Comparison of ENCODE assay signal across 31 mouse cellular contexts in genomic region chr6:5277972-5278371, GRCm38 (mm10). TPM values are rescaled to one million over a fixed set of nuclear protein-coding genes. Genes with fewer than 3 reads are reported as not detected.
DNase-seq lines count a peak whose midpoint lies in the region; ATAC-seq and TF ChIP-seq lines count a peak whose summit lies in the region.
"Had no signal": no experiment of that assay in that cellular context is flagged by ENCODE, and none has a peak within 500 bp of the region (broad histone marks: within the 10 kb centered on the region; RNA-seq: fewer than 3 reads in every experiment).

No protein-coding gene starts in this region.

- TF ChIP-seq EP300 in stomach, postnatal 0 days (optimal IDR thresholded peaks at IDR 0.05), result no peak

- WGBS in lung, embryonic 16.5 days, result 17% methylated on average over 5 of the region's 5 CpGs
- WGBS in stomach, embryonic 14.5 days, result 24% methylated on average over 5 of the region's 5 CpGs
- 30% methylated on average over 5 of the region's 5 CpGs for WGBS in stomach, postnatal 0 days

- peak; percentile 45 for ATAC-seq in lung, embryonic 16.5 days (ENCODE audit: low read depth)
- 0 out of 2 replicates have a peak, but pooled peaks have one; percentile 28 for ATAC-seq in stomach, embryonic 14.5 days (ENCODE audit: insufficient number of reproducible peaks, insufficient read depth, low FRiP score, low read depth)
- no peak; the same call in 1 of the 2 replicates for ATAC-seq in stomach, postnatal 0 days (ENCODE audit: low FRiP score, low TSS enrichment)
- ATAC-seq: forebrain, embryonic 14.5 days; forebrain, postnatal 0 days; hindbrain, postnatal 0 days; inflammation-experienced regulatory T-cells, adult 6 months; Patski had no signal

- H3K4me1 ChIP-seq in lung, embryonic 16.5 days (replicated peaks; ENCODE audit: control insufficient read depth, insufficient read depth, low read length), result peaks cover 10% of the 10 kb centered on the region; the same call in 1 of the 2 replicates
- no peaks in the 10 kb centered on the region for H3K4me1 ChIP-seq in stomach, embryonic 14.5 days (ENCODE audit: control insufficient read depth, insufficient read depth, low read length)
- H3K4me1 ChIP-seq in stomach, postnatal 0 days (replicated peaks; ENCODE audit: control insufficient read depth, insufficient read depth), result no peaks in the 10 kb centered on the region
- H3K4me1 ChIP-seq: embryonic facial prominence, embryonic 15.5 days; heart, embryonic 12.5 days; heart, embryonic 15.5 days had no signal

- no peak for TF ChIP-seq CTCF in stomach, postnatal 0 days (IDR thresholded peaks at IDR 0.05; ENCODE audit: low read depth)

- H3K4me3 ChIP-seq in lung, embryonic 16.5 days (ENCODE audit: low read length), result no peak overlapping the region
- H3K4me3 ChIP-seq in stomach, embryonic 14.5 days (ENCODE audit: low read depth, low read length), result no peak overlapping the region
- H3K4me3 ChIP-seq in stomach, postnatal 0 days (ENCODE audit: low read depth, low read length), result no peak overlapping the region
- H3K4me3 ChIP-seq: embryonic facial prominence, embryonic 12.5 days; embryonic facial prominence, embryonic 15.5 days; gastrocnemius, adult 2 months; heart, embryonic 12.5 days; heart, embryonic 15.5 days had no signal

- no peak overlapping the region for H3K9ac ChIP-seq in lung, embryonic 16.5 days (ENCODE audit: low read length)
- H3K9ac ChIP-seq in stomach, embryonic 14.5 days (replicated peaks; ENCODE audit: low read depth, low read length), result no peak overlapping the region
- no peak overlapping the region for H3K9ac ChIP-seq in stomach, postnatal 0 days (ENCODE audit: low read length)
- H3K9ac ChIP-seq: embryonic facial prominence, embryonic 12.5 days; embryonic facial prominence, embryonic 15.5 days; forebrain, postnatal 0 days; heart, embryonic 12.5 days; heart, embryonic 15.5 days; hindbrain, embryonic 14.5 days had no signal

- H3K36me3 ChIP-seq in lung, embryonic 16.5 days (ENCODE audit: control insufficient read depth, insufficient read depth, low read length), result peaks cover 14% of the 10 kb centered on the region
- peaks cover 8% of the 10 kb centered on the region; the same call in 1 of the 2 replicates for H3K36me3 ChIP-seq in stomach, embryonic 14.5 days (ENCODE audit: control insufficient read depth, insufficient read depth, low read length)
- peaks cover 6% of the 10 kb centered on the region; the same call in 1 of the 2 replicates for H3K36me3 ChIP-seq in stomach, postnatal 0 days (ENCODE audit: control insufficient read depth, insufficient read depth, low read length)
- H3K36me3 ChIP-seq: embryonic facial prominence, embryonic 12.5 days had no signal

- H3K27me3 ChIP-seq in lung, embryonic 16.5 days (ENCODE audit: control insufficient read depth, insufficient read depth, low read depth, low read length), result no peaks in the 10 kb centered on the region
- no peaks in the 10 kb centered on the region for H3K27me3 ChIP-seq in stomach, embryonic 14.5 days (ENCODE audit: control insufficient read depth, insufficient read depth, low read length)
- H3K27me3 ChIP-seq in stomach, postnatal 0 days (ENCODE audit: control insufficient read depth, insufficient read depth, low read length), result no peaks in the 10 kb centered on the region
- H3K27me3 ChIP-seq: CH12.LX; embryonic facial prominence, embryonic 12.5 days; embryonic facial prominence, embryonic 15.5 days; heart, embryonic 12.5 days; heart, embryonic 15.5 days; Patski had no signal

- intact Hi-C loops in heart, postnatal 10 days (cut with DNase I), result no loop called here

- H3K9me3 ChIP-seq in lung, embryonic 16.5 days (ENCODE audit: control insufficient read depth, low read length), result no peaks in the 10 kb centered on the region
- no peaks in the 10 kb centered on the region for H3K9me3 ChIP-seq in stomach, embryonic 14.5 days (ENCODE audit: control insufficient read depth, low read depth, low read length)
- no peaks in the 10 kb centered on the region for H3K9me3 ChIP-seq in stomach, postnatal 0 days (ENCODE audit: control insufficient read depth, low read length)
- H3K9me3 ChIP-seq: embryonic facial prominence, embryonic 12.5 days; embryonic facial prominence, embryonic 15.5 days; G1E; heart, embryonic 12.5 days; heart, embryonic 15.5 days had no signal

- DNase-seq in heart, adult 11 months, result peak; percentile 4
- no peak for DNase-seq in heart, postnatal 10 days
- no peak for DNase-seq in lung, postnatal 10 days
- DNase-seq in stomach, postnatal 0 days (ENCODE audit: low spot score), result no peak
- DNase-seq: adrenal gland, postnatal 10 days; adrenal gland, postnatal 36 days; B cell, adult 2 months; cerebellum, adult 11 months; cerebellum, adult 8-10 months; cerebellum, postnatal 10 days; cerebellum, postnatal 36 days; embryo, embryonic 11 days; forebrain, postnatal 0 days; gastrocnemius, adult 2 months; gastrocnemius, postnatal 14 days; heart, adult 18-20 months; heart, postnatal 14 days; heart, postnatal 4 days had no signal

- no peak overlapping the region for H3K27ac ChIP-seq in lung, embryonic 16.5 days (ENCODE audit: low read length)
- no peak overlapping the region for H3K27ac ChIP-seq in stomach, embryonic 14.5 days (ENCODE audit: low read length)
- no peak overlapping the region for H3K27ac ChIP-seq in stomach, postnatal 0 days (replicated peaks)
- H3K27ac ChIP-seq: embryonic facial prominence, embryonic 12.5 days; embryonic facial prominence, embryonic 15.5 days; gastrocnemius, adult 2 months; heart, embryonic 15.5 days; hindbrain, embryonic 14.5 days; hindbrain, postnatal 0 days had no signal

- no peak overlapping the region for H3K4me2 ChIP-seq in lung, embryonic 16.5 days (ENCODE audit: low read depth, low read length)
- H3K4me2 ChIP-seq in stomach, embryonic 14.5 days (replicated peaks; ENCODE audit: low read depth, low read length), result no peak overlapping the region
- H3K4me2 ChIP-seq in stomach, postnatal 0 days (replicated peaks; ENCODE audit: low read depth), result no peak overlapping the region
- H3K4me2 ChIP-seq: embryonic facial prominence, embryonic 12.5 days; embryonic facial prominence, embryonic 15.5 days; heart, embryonic 12.5 days; heart, embryonic 15.5 days; hindbrain, embryonic 14.5 days had no signal

RNA-seq across cellular contexts. Expression of gene Pon2, which starts 20.3 kb away (rescaled TPM):
- total RNA-seq in heart, postnatal 10 days (2021), result 10 to 100 TPM; 26.7 to 27.3 TPM
- 54.8 and 63.6 TPM in 2 replicates for polyA plus RNA-seq in lung, embryonic 16.5 days (2015; fragmentation: Nextera tagmentation; extraction: Ambion mirVana)
- 50.8 and 56.5 TPM in 2 replicates for polyA plus RNA-seq in stomach, embryonic 14.5 days (2014; fragmentation: Nextera tagmentation; extraction: Ambion mirVana)
- polyA plus RNA-seq in stomach, postnatal 0 days (2015; fragmentation: Nextera tagmentation; extraction: Ambion mirVana), result 130 and 148 TPM in 2 replicates

RNA-seq across cellular contexts. Expression of gene Pon3, which starts 21.9 kb away (rescaled TPM):
- total RNA-seq in heart, postnatal 10 days (2021), result 10 to 100 TPM; 26.1 to 28.3 TPM
- polyA plus RNA-seq in lung, embryonic 16.5 days (2015; fragmentation: Nextera tagmentation; extraction: Ambion mirVana), result 28.9 and 31.9 TPM in 2 replicates
- polyA plus RNA-seq in stomach, embryonic 14.5 days (2014; fragmentation: Nextera tagmentation; extraction: Ambion mirVana), result 16.3 and 20.1 TPM in 2 replicates
- polyA plus RNA-seq in stomach, postnatal 0 days (2015; fragmentation: Nextera tagmentation; extraction: Ambion mirVana), result 27.2 and 30.2 TPM in 2 replicates
